Mouse (Mus musculus) stomach, embryonic 15.5 days (tissue): ENCODE results near the gene Mbd3. TPM values are rescaled to one million over a fixed set of nuclear protein-coding genes. Genes with fewer than 3 reads are reported as not detected.

ENCODE experiments used
- ATAC-seq: fragments of 200-750 bp; cut with Nextera tagmentation; 2 replicates; pipeline ENCODE4 v1.8.0; 2017; ENCODE audit warnings: low read depth, moderate number of reproducible peaks, moderate TSS enrichment; ENCODE audit not compliant: insufficient read depth, low FRiP score
- H3K27ac ChIP-seq: fragments of 300-500 bp; sonication (generic); 2 replicates; pipeline ENCODE4 v1.5.1; 2015; ENCODE audit warnings: mild to moderate bottlenecking, inconsistent platforms
- H3K27me3 ChIP-seq: fragments of 300-500 bp; sonication (generic); replicated peaks from 2 replicates; pipeline ENCODE4 v1.6.1; 2015; ENCODE audit warnings: inconsistent platforms
- H3K36me3 ChIP-seq: fragments of 300-500 bp; sonication (generic); 2 replicates; pipeline ENCODE4 v1.6.1; 2015; ENCODE audit warnings: inconsistent platforms
- H3K4me1 ChIP-seq: fragments of 300-500 bp; sonication (generic); 2 replicates; pipeline ENCODE4 v1.6.1; 2015; ENCODE audit warnings: inconsistent platforms
- H3K4me2 ChIP-seq: fragments of 300-500 bp; sonication (generic); 2 replicates; pipeline ENCODE4 v1.6.1; 2015; ENCODE audit warnings: mild to moderate bottlenecking, inconsistent platforms
- H3K4me3 ChIP-seq: fragments of 300-500 bp; sonication (generic); replicated peaks from 2 replicates; pipeline ENCODE4 v1.5.1; 2015; ENCODE audit warnings: inconsistent platforms
- H3K9ac ChIP-seq: fragments of 300-500 bp; sonication (generic); 2 replicates; pipeline ENCODE4 v1.6.1; 2015; ENCODE audit warnings: inconsistent platforms
- H3K9me3 ChIP-seq: fragments of 300-500 bp; sonication (generic); 2 replicates; pipeline ENCODE4 v1.6.1; 2016; ENCODE audit warnings: inconsistent platforms
- WGBS: fragments of 180-500 bp; shearing (Covaris S2); methylation state at CpG from one replicate; pipeline ENCODE4 v1.1.7; 2015; 5-methylcytosine and 5-hydroxymethylcytosine counted together
- polyA plus RNA-seq: library from polyadenylated mRNA; unstranded; fragments of >200 nt; fragmentation: Nextera tagmentation; extraction: Ambion mirVana; gene quantifications from 2 replicates; pipeline ENCODE4 v1.2.1, GENCODE M21; 2015

Gene Mbd3
- polyA plus RNA-seq, 1 experiment from 2014 or later = 204 TPM

DNA sequence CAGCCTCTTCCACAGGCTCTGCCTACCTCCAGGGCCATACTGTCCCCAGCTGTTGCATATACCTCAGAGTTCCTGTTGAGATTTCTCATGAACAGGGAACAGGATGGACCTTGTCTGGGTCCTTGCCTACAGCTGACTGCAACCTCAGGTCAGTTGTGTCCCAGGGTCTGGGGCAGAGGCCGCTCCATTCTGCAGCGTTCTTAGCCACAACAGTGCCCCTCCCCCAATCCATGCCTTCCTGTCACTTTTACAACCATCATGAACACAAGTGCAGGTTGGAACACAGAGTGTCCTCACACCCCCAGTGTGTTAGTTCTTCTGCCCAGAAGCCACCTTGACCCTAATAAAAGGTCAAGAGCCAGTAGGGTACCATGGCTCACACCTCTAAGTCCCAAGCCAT is 10.6 kb downstream of the Mbd3 start:
- no peak for ATAC-seq
- Histone ChIP-seq H3K9me3 (no peaks in the 10 kb centered on the region), H3K27me3 (no peaks in the 10 kb centered on the region), H3K9ac (no peak overlapping the region), H3K4me3 (0 out of 2 replicates have a peak overlapping the region, but pooled peaks have one; percentile 87), H3K27ac (peak overlapping the region; percentile 7; the same call in 1 of the 2 replicates), H3K4me1 (peaks cover 31% of the 10 kb centered on the region), H3K4me2 (peak overlapping the region; percentile 88; the same call in 1 of the 2 replicates), H3K36me3 (peaks cover 25% of the 10 kb centered on the region)
- 25% methylated on average over 2 of the region's 2 CpGs for WGBS

- peaks cover 15% of the 10 kb centered on the region for H3K36me3 ChIP-seq
- peak; percentile 43 for ATAC-seq
Observed at GRCm38 (mm10) chr10:80387522-80387959, 11.8 kb downstream of the Mbd3 start, which contains the start of gene Mex3d. Gene Mex3d, minus strand, starts transcription at chr10:80387659.

GRCm38 (mm10) chr10:80386735-80387471 is 12.4 kb downstream of the Mbd3 start:
- no peak for ATAC-seq
- H3K4me2 ChIP-seq = peak overlapping the region; percentile 88
- under 1% methylated on average over 87 of the region's 94 CpGs for WGBS
- H3K4me3 ChIP-seq = peak overlapping the region; percentile 87
- no peaks in the 10 kb centered on the region for H3K27me3 ChIP-seq
- peak overlapping the region; percentile 77 for H3K27ac ChIP-seq
- H3K9ac ChIP-seq = peak overlapping the region; percentile 91
- peaks cover 35% of the 10 kb centered on the region for H3K4me1 ChIP-seq
- H3K9me3 ChIP-seq = no peaks in the 10 kb centered on the region
- peaks cover 15% of the 10 kb centered on the region for H3K36me3 ChIP-seq

More at GRCm38 (mm10) chr10:80387522-80387959, 11.8 kb downstream of the Mbd3 start, which contains the start of gene Mex3d:
- no peaks in the 10 kb centered on the region for H3K9me3 ChIP-seq
- peak within 1 kb of the TSS; percentile 87 for H3K4me3 ChIP-seq
- H3K4me2 ChIP-seq = peak within 1 kb of the TSS; percentile 88
- H3K27me3 ChIP-seq = no peaks in the 10 kb centered on the region
- H3K9ac ChIP-seq = peak within 1 kb of the TSS; percentile 91
- H3K4me1 ChIP-seq = peaks cover 35% of the 10 kb centered on the region
- peak within 1 kb of the TSS; percentile 77 for H3K27ac ChIP-seq
- WGBS = 0% methylated on average over 12 of the region's 61 CpGs

DNA sequence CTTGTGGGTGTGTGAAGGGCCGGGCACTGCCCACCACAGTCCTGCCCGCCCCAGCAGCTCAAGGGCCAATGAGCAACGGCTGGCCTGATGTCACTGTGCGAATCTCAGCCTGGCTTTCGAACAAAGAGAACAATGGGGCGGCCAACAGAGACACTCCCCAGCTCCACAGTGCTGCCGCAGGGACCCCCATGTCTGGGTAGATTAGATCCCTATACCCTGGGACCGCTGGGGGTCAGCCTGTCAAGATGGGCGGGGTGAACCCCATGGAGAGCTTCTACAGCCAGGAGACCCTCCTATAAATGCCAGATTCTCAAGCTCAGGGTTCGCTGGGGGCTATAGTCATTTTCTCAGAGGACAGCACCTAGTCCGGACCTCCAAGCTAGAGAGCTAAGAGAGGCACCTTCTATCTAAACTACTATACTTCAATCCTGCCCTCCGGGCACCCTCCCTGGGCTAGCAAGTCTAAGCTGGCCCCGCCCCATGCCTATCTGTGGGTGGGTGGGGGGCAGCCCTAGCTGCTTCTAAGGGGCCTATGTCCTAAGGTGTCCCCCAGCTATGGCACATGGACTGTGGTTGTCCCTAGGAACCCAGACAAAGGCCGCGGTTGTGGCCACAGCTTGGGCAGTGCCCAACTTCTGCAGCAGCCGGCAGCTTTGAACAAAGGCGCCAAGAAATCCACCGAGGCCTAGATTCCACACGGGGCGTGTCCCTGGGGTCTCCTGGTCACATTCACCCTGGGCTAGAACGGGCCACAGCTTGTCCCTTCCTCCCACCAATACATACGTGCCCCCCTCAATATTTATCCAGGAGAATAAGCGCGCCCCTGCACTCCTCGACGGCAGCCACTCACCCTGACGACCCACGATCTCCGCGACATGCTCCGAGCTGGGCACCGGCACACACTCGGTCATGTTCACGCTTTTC is 13.3 kb downstream of the Mbd3 start:
- peak; percentile 36 for ATAC-seq
- 3% methylated on average over 34 of the region's 34 CpGs for WGBS
- Histone ChIP-seq H3K4me2 (peak overlapping the region; percentile 88), H3K9me3 (no peaks in the 10 kb centered on the region), H3K4me1 (peaks cover 35% of the 10 kb centered on the region), H3K9ac (peak overlapping the region; percentile 91), H3K27me3 (no peaks in the 10 kb centered on the region), H3K36me3 (peaks cover 19% of the 10 kb centered on the region), H3K4me3 (peak overlapping the region; percentile 87), H3K27ac (peak overlapping the region; percentile 77)

DNA sequence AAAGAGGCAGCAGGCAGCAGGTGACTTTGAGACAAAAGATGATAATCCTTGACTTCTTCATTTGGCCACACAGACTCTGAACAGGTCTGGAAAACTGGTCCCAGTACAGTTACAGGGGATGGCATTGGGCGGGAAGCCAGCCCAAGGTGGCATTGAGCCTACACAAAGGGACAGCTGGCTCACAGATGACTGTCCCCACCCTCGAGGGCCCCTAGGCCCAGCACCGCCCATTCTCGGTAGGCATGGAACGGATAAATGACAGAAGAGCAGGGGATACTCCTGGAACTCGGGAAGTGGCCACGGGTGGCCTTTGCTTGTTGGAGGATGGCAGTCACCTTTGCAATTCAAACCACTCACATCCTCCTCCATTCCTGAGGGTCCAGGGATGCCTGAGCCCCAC is 14.0 kb downstream of the Mbd3 start:
- Histone ChIP-seq H3K9ac (peak overlapping the region; percentile 91), H3K27ac (no peak overlapping the region)

DNA sequence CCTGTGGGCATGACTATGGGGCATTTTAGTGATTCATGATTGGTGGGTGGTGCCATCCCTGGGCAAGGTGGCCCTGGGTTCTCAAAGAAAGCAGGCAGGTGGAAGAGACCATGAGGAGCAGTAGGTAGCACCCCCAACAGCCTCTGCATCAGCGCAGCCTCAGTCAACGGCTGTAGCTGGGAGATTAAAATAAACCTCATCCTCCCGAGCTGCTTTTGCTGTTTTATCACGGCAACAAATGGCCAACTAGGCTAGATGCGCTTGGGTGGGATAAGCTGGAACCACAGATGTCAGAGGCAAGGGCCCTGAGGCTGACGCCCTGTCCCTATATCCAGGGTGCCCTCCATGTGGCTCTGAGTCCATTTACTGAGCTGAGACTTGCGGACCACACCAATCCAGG is 14.6 kb downstream of the Mbd3 start:
- H3K4me2 ChIP-seq = peak overlapping the region; percentile 88
- 0 out of 2 replicates have a peak overlapping the region, but pooled peaks have one; percentile 9 for H3K9ac ChIP-seq
- H3K27ac ChIP-seq = no peak overlapping the region
- peak overlapping the region; percentile 87 for H3K4me3 ChIP-seq
- 68% methylated on average over 7 of the region's 7 CpGs for WGBS
- H3K27me3 ChIP-seq = no peaks in the 10 kb centered on the region
- H3K9me3 ChIP-seq = no peaks in the 10 kb centered on the region
- ATAC-seq = no peak
- H3K4me1 ChIP-seq = peaks cover 31% of the 10 kb centered on the region
- H3K36me3 ChIP-seq = peaks cover 22% of the 10 kb centered on the region

More for the DNA sequence above, 14.0 kb downstream of the Mbd3 start:
- H3K36me3 ChIP-seq = peaks cover 19% of the 10 kb centered on the region
- H3K4me2 ChIP-seq = peak overlapping the region; percentile 88
- H3K9me3 ChIP-seq = no peaks in the 10 kb centered on the region
- H3K4me1 ChIP-seq = peaks cover 31% of the 10 kb centered on the region
- peak overlapping the region; percentile 87 for H3K4me3 ChIP-seq
- no peak for ATAC-seq
- H3K27me3 ChIP-seq = no peaks in the 10 kb centered on the region
- 24% methylated on average over 7 of the region's 7 CpGs for WGBS

DNA sequence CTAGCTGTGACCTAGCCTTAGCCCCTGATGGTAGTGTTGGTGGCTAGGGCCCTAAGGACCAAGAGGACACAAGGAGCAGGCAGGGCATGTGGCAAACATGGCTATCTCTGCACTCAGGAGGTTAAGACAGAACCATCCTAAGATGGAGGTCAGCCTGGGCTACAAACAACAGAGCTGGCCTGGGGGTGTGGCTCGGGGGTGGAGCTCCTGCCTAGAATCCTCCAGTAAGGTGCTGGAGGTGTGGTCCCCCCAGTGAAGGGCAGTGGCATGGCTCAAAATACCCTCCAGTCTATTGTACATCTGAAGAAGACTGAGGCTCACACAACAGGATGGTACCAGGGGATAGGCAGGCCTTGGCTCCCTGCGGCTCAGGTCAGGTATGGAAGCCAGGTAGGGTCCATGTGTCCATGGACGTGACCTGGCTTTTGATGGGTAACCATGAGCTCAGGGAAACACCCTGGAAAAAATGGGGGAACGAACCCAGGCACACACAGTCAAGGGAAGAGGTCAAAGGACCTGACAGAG is 15.2 kb downstream of the Mbd3 start:
- Histone ChIP-seq H3K4me3 (no peak overlapping the region), H3K36me3 (peaks cover 26% of the 10 kb centered on the region), H3K27me3 (no peaks in the 10 kb centered on the region), H3K4me1 (peaks cover 31% of the 10 kb centered on the region), H3K9ac (no peak overlapping the region), H3K4me2 (peak overlapping the region; percentile 88), H3K9me3 (no peaks in the 10 kb centered on the region), H3K27ac (no peak overlapping the region)
- no peak for ATAC-seq
- 78% methylated on average over 4 of the region's 4 CpGs for WGBS

- H3K27me3 ChIP-seq = no peaks in the 10 kb centered on the region
- no peak overlapping the region for H3K4me3 ChIP-seq
- H3K27ac ChIP-seq = no peak overlapping the region
- H3K4me1 ChIP-seq = peaks cover 27% of the 10 kb centered on the region
- peaks cover 26% of the 10 kb centered on the region for H3K36me3 ChIP-seq
- no peak overlapping the region for H3K9ac ChIP-seq
- H3K9me3 ChIP-seq = no peaks in the 10 kb centered on the region
- 58% methylated on average over 4 of the region's 4 CpGs for WGBS
- no peak for ATAC-seq
- no peak overlapping the region for H3K4me2 ChIP-seq
Observed at GRCm38 (mm10) chr10:80383431-80383830, 15.9 kb downstream of the Mbd3 start.

DNA sequence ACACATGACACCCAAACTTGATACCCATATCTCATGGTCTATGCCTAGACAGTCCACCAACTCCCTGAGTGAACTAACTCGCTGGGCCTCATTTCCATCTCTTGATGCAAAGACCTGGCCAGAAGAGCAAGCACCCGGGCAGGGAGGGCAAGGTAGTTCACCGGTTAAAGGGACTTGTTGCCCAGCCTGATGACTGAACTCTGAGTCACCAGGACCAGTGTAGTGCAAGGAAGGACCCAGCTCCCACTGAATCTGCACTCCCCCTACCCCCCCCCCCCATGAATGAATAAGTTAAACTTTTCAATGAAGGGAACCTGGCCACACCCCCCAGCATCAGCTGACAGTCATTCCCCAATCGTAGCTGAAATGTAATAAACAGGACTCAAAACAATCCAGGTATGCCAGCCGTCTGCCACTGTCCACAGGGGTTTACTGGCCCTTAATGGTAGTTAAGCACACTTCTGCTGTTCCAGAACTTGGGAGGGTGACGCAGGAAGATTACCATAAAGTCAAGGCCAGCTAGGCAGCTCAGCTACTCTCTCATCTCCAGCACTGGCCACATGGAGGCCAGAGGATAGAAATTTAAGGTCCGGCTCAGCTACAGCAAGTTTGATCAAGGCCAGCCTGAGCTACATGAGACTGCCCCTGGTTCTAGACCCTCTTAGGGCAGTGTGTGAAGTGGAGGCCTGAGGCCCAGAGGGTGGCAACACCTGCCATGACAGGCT is 16.5 kb downstream of the Mbd3 start:
- no peak overlapping the region for H3K27ac ChIP-seq
- H3K9ac ChIP-seq = no peak overlapping the region
- H3K4me2 ChIP-seq = no peak overlapping the region
- no peak for ATAC-seq
- peaks cover 21% of the 10 kb centered on the region for H3K4me1 ChIP-seq
- no peaks in the 10 kb centered on the region for H3K27me3 ChIP-seq
- H3K4me3 ChIP-seq = no peak overlapping the region
- no peaks in the 10 kb centered on the region for H3K9me3 ChIP-seq
- peaks cover 26% of the 10 kb centered on the region for H3K36me3 ChIP-seq
- WGBS = 81% methylated on average over 7 of the region's 7 CpGs

DNA sequence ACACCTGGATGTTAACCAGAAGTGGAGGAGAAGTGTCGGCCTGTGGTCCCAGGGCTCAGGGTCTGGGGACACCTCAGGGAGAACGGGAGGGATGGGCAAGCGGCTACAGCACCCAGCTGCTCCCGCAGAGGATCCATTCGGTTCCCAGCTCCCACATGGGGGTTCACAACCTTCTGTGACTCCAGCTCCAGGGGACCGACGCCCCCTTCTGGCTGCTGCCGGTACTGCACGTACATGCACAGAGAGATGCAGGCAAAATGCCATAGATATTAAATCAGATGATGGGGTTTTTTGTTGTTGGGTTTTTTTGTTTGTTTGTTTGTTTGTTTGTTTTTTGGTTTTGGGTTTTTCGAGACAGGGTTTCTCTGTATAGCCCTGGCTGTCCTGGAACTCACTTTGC is 21.6 kb downstream of the Mbd3 start:
- H3K9ac ChIP-seq = no peak overlapping the region
- ATAC-seq = no peak
- H3K4me1 ChIP-seq = no peaks in the 10 kb centered on the region
- no peak overlapping the region for H3K4me3 ChIP-seq
- H3K27ac ChIP-seq = no peak overlapping the region
- H3K9me3 ChIP-seq = no peaks in the 10 kb centered on the region
- WGBS = 45% methylated on average over 10 of the region's 10 CpGs
- H3K4me2 ChIP-seq = no peak overlapping the region
- peaks cover 26% of the 10 kb centered on the region for H3K36me3 ChIP-seq
- no peaks in the 10 kb centered on the region for H3K27me3 ChIP-seq

DNA sequence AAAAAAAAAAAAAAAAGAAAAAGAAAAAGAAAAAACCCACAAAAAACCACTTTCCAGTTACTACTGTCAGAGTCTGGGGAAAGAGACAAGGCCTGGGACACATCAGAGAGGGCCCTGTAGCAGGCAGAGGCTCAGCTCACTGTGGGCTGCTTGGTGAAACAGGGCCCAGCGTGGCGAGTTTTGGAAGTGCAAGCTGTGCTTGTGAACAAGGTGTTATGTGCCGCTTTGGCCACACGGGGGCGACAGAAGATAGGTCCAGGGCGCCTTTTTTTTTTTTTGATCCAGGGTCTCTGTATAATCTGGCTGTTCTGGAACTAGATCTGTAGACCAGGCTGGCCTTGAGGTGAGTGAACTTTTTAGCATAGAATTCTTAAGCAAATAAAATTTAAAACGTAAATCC is 23.2 kb downstream of the Mbd3 start:
- no peak overlapping the region for H3K9ac ChIP-seq
- H3K27me3 ChIP-seq = no peaks in the 10 kb centered on the region
- H3K36me3 ChIP-seq = peaks cover 11% of the 10 kb centered on the region
- H3K4me2 ChIP-seq = no peak overlapping the region
- WGBS = 5% methylated on average over 7 of the region's 7 CpGs
- no peak overlapping the region for H3K4me3 ChIP-seq
- no peaks in the 10 kb centered on the region for H3K4me1 ChIP-seq
- H3K9me3 ChIP-seq = no peaks in the 10 kb centered on the region
- no peak for ATAC-seq
- no peak overlapping the region for H3K27ac ChIP-seq
